Mouse (Mus musculus): ENCODE measurements around the gene Slc9b1.

The Slc9b1 gene

GRCm38 (mm10) chr3:135347739-135348264, at the start of gene Slc9b1:
TSS of gene Slc9b1 (plus strand) at chr3:135348029.
- peak in 1 of 2 experiments; percentile 14 for DNase-seq

GRCm38 (mm10) chr3:135298560-135298959, 49.3 kb upstream of the Slc9b1 start:
- no peak for DNase-seq

GRCm38 (mm10) chr3:135300081-135300480, 47.7 kb upstream of the Slc9b1 start:
- no peak for DNase-seq

GRCm38 (mm10) chr3:135304060-135304459, 43.8 kb upstream of the Slc9b1 start:
- no peak for DNase-seq

GRCm38 (mm10) chr3:135304566-135304965, 43.3 kb upstream of the Slc9b1 start:
- no peak for DNase-seq

- DNase-seq, result peak; percentile 25 to 49
These were observed 40.2 kb upstream of the Slc9b1 start, which contains the start of gene Slc9b2 for GRCm38 (mm10) chr3:135307411-135308259. TSS of gene Slc9b2 (plus strand) at chr3:135307700.

GRCm38 (mm10) chr3:135312916-135313491, 34.8 kb upstream of the Slc9b1 start:
- no peak for DNase-seq

GRCm38 (mm10) chr3:135313727-135314126, 34.1 kb upstream of the Slc9b1 start:
- no peak for DNase-seq

- DNase-seq, result no peak
These were observed 33.0 kb upstream of the Slc9b1 start for GRCm38 (mm10) chr3:135314811-135315210.

- DNase-seq, result no peak
These were observed 32.0 kb upstream of the Slc9b1 start for GRCm38 (mm10) chr3:135315720-135316425.

- no peak for DNase-seq
These were observed 29.5 kb upstream of the Slc9b1 start for GRCm38 (mm10) chr3:135318331-135318730.

GRCm38 (mm10) chr3:135324354-135324753, 23.5 kb upstream of the Slc9b1 start:
- no peak for DNase-seq

- DNase-seq, result no peak
These were observed 20.7 kb upstream of the Slc9b1 start for GRCm38 (mm10) chr3:135327176-135327575.

GRCm38 (mm10) chr3:135327601-135328000, 20.2 kb upstream of the Slc9b1 start:
- DNase-seq, result peak in 1 of 2 experiments; percentile 41

- DNase-seq, result peak; percentile 72 to 84
These were observed 19.3 kb upstream of the Slc9b1 start for GRCm38 (mm10) chr3:135328560-135328959.

GRCm38 (mm10) chr3:135332691-135333090, 15.1 kb upstream of the Slc9b1 start:
- no peak for DNase-seq

GRCm38 (mm10) chr3:135333763-135334162, 14.1 kb upstream of the Slc9b1 start:
- no peak for DNase-seq

- DNase-seq, result no peak
These were observed 1.2 kb downstream of the Slc9b1 start for GRCm38 (mm10) chr3:135349022-135349421.

GRCm38 (mm10) chr3:135351857-135352256, 4.0 kb downstream of the Slc9b1 start:
- DNase-seq, result no peak

- no peak for DNase-seq
These were observed 9.6 kb downstream of the Slc9b1 start for GRCm38 (mm10) chr3:135357394-135357793.

GRCm38 (mm10) chr3:135375836-135376235, 28.0 kb downstream of the Slc9b1 start:
- DNase-seq, result no peak

- DNase-seq, result no peak
These were observed 29.6 kb downstream of the Slc9b1 start for GRCm38 (mm10) chr3:135377445-135377844.

- DNase-seq, result no peak
These were observed 32.0 kb downstream of the Slc9b1 start for GRCm38 (mm10) chr3:135379868-135380267.

Measured in kidney, postnatal 25 days (tissue).